Mouse (Mus musculus) layer of hippocampus, postnatal 14 days (tissue): ENCODE measurements at regions not wholly inside any gene's neighbourhood (a gene's known extent, or its start where the extent isn't known, plus 50 kb on each side); places are given as distances from the start of the nearest gene placed in this dataset.

Experiments used
- DNase-seq, 2 experiments: peaks; one replicate each; pipeline ENCODE4 v3.0.0; 2021 to 2022; ENCODE audit warnings: low spot score in 2 of 2, mixed read lengths in 1 of 2

- no peak for DNase-seq
Observed at GRCm38 (mm10) chr11:110889354-110890151, 78.3 kb upstream of the Kcnj16 start.

- no peak for DNase-seq
Observed at GRCm38 (mm10) chr11:110890411-110890810, 77.4 kb upstream of the Kcnj16 start.

DNA sequence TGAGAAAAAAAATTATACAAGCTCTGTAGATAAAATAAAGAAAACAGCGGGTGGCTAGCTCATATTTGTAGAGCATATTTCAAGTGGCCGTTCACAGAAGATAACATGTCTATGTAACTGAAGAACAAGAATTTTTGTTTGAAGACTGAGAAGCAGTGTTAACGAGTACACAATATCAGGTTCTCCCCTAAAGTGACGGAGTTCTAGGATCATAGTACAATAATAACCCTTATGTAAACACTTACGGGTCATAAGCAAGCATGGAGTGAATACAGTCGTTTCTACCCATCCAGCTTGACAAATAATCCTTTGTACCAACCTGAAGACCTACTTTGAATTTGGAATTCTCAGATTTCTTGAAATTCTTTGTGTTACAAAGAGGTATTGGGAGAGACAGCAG lies 64.9 kb upstream of the Kcnj16 start:
- DNase-seq = no peak
